Comparison of ENCODE assay signal across 10 mouse cellular contexts in the genomic region with DNA sequence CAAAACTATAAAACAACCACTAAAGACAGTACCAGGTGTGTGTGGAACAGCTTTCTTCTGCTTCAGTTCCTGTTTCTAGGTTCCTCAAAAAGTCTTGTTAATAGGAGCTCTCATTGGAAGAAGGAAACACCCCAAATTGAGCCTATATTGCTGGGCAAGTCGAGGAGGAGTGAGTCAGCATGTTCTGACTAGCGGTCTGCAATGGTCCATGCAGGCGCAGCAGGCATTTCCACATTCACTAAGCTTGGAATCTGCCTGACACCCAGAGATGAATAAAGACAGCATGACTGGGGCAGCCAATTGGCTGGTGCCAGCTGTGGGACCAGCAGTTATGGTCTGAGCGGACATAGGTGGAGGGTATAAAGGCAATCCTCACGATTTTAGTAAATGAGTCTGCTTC. TPM values are rescaled to one million over a fixed set of nuclear protein-coding genes. Genes with fewer than 3 reads are reported as not detected.
DNase-seq lines count a peak whose midpoint lies in the region; ATAC-seq and TF ChIP-seq lines count a peak whose summit lies in the region.
"Had no signal": no experiment of that assay in that cellular context is flagged by ENCODE, and none has a peak within 500 bp of the region (broad histone marks: within the 10 kb centered on the region; RNA-seq: fewer than 3 reads in every experiment).

No protein-coding gene starts in this region.

- H3K27ac ChIP-seq in heart, embryonic 12.5 days (ENCODE audit: poor library complexity, severe bottlenecking) = no peak overlapping the region
- no peak overlapping the region for H3K27ac ChIP-seq in heart, adult 2 months
- H3K27ac ChIP-seq in hindbrain, embryonic 10.5 days = no peak overlapping the region
- no peak overlapping the region for H3K27ac ChIP-seq in forebrain, embryonic 11.5 days (ENCODE audit: low read depth, low read length)

- 64% methylated on average over 5 of the region's 5 CpGs for WGBS in heart, embryonic 12.5 days
- WGBS in heart, adult 2 months = 67% methylated on average over 5 of the region's 5 CpGs
- WGBS in hindbrain, embryonic 10.5 days = 81% methylated on average over 5 of the region's 5 CpGs
- WGBS in forebrain, embryonic 11.5 days = 77% methylated on average over 5 of the region's 5 CpGs

- H3K36me3 ChIP-seq in heart, embryonic 12.5 days = no peaks in the 10 kb centered on the region
- no peaks in the 10 kb centered on the region for H3K36me3 ChIP-seq in heart, adult 2 months (ENCODE audit: control insufficient read depth, insufficient read depth, low read length)
- H3K36me3 ChIP-seq in hindbrain, embryonic 10.5 days = no peaks in the 10 kb centered on the region
- no peaks in the 10 kb centered on the region for H3K36me3 ChIP-seq in forebrain, embryonic 11.5 days (ENCODE audit: control insufficient read depth, insufficient read depth, low read length)

- intact Hi-C loops in heart, adult 2 months (cut with DNase I) = loop anchor here (10.0 kb wide), 1 partner anchor 61 kb away; no protein-coding TSS in a partner anchor

- no peak overlapping the region for H3K9ac ChIP-seq in heart, embryonic 12.5 days
- H3K9ac ChIP-seq in heart, adult 2 months (ENCODE audit: low read depth, low read length) = no peak overlapping the region
- H3K9ac ChIP-seq in forebrain, embryonic 11.5 days (ENCODE audit: low read length) = no peak overlapping the region

- no peaks in the 10 kb centered on the region for H3K4me1 ChIP-seq in heart, embryonic 12.5 days (replicated peaks)
- H3K4me1 ChIP-seq in heart, adult 2 months (ENCODE audit: control insufficient read depth, insufficient read depth, low read length) = no peaks in the 10 kb centered on the region
- H3K4me1 ChIP-seq in hindbrain, embryonic 10.5 days (replicated peaks) = 0 out of 2 replicates have a peak, but pooled peaks cover 1% of the 10 kb centered on the region
- no peaks in the 10 kb centered on the region for H3K4me1 ChIP-seq in forebrain, embryonic 11.5 days (replicated peaks; ENCODE audit: control insufficient read depth, insufficient read depth, low read length)

- no peak for DNase-seq in heart, adult 2 months
- DNase-seq in B cell, adult 2 months = peak; percentile 30 to 36
- DNase-seq in c-Kit-positive CD71-negative TER-119-negative erythroid progenitor cells, embryonic 14.5 days (ENCODE audit: low read depth) = peak; percentile 43
- DNase-seq in thymus, postnatal 4 days = no peak
- no peak for DNase-seq in hindbrain, embryonic 10.5 days (ENCODE audit: low spot score)
- no peak for DNase-seq in forebrain, embryonic 11.5 days (ENCODE audit: low spot score)
- DNase-seq: cerebellum, adult 2 months had no signal

- no peaks in the 10 kb centered on the region for H3K9me3 ChIP-seq in heart, embryonic 12.5 days (replicated peaks)
- no peaks in the 10 kb centered on the region for H3K9me3 ChIP-seq in hindbrain, embryonic 10.5 days
- H3K9me3 ChIP-seq in forebrain, embryonic 11.5 days (ENCODE audit: control insufficient read depth, low read length) = no peaks in the 10 kb centered on the region

- H3K27me3 ChIP-seq in heart, embryonic 12.5 days (replicated peaks) = no peaks in the 10 kb centered on the region
- no peaks in the 10 kb centered on the region for H3K27me3 ChIP-seq in heart, adult 2 months (ENCODE audit: control insufficient read depth, insufficient read depth, low read length)
- peaks cover 3% of the 10 kb centered on the region; the same call in 1 of the 2 replicates for H3K27me3 ChIP-seq in hindbrain, embryonic 10.5 days (ENCODE audit: insufficient read depth, poor library complexity, severe bottlenecking)
- no peaks in the 10 kb centered on the region for H3K27me3 ChIP-seq in forebrain, embryonic 11.5 days (ENCODE audit: control insufficient read depth, insufficient read depth, low read length)

- no peak overlapping the region for H3K4me3 ChIP-seq in heart, embryonic 12.5 days
- H3K4me3 ChIP-seq in heart, adult 2 months = no peak overlapping the region
- H3K4me3 ChIP-seq in hindbrain, embryonic 10.5 days = no peak overlapping the region
- H3K4me3 ChIP-seq in forebrain, embryonic 11.5 days (ENCODE audit: low read depth, low read length) = no peak overlapping the region

- no peak for TF ChIP-seq POLR2A in heart, adult 2 months (IDR thresholded peaks at IDR 0.05; ENCODE audit: insufficient read depth, low read depth, low read length)

- H3K79me2 ChIP-seq in heart, adult 2 months (replicated peaks; ENCODE audit: control insufficient read depth, insufficient read depth, low read length) = no peaks in the 10 kb centered on the region

- no peak for TF ChIP-seq EP300 in heart, adult 2 months (IDR thresholded peaks at IDR 0.05; ENCODE audit: insufficient read depth, low read depth, low read length)

- peak overlapping the region; percentile 48 for H3K4me2 ChIP-seq in heart, embryonic 12.5 days
- no peak overlapping the region for H3K4me2 ChIP-seq in forebrain, embryonic 11.5 days (ENCODE audit: low read depth, low read length, severe bottlenecking)

- ATAC-seq in heart, embryonic 12.5 days (ENCODE audit: insufficient number of reproducible peaks, low FRiP score) = peak; percentile 25; the same call in 1 of the 2 replicates
- ATAC-seq in megakaryocyte, adult 5-6 weeks (ENCODE audit: poor library complexity, severe bottlenecking) = peak; percentile 94
- no peak for ATAC-seq in forebrain, embryonic 11.5 days (replicated peaks; ENCODE audit: low FRiP score)

- no peak for TF ChIP-seq CTCF in heart, adult 2 months (IDR thresholded peaks at IDR 0.05)

RNA-seq across cellular contexts. Expression of gene Pde12, which starts 6.1 kb away (rescaled TPM):
- 9.4 and 10.4 TPM in 2 replicates for polyA plus RNA-seq in heart, embryonic 12.5 days (2016; fragmentation: Nextera tagmentation; extraction: Ambion mirVana)
- 1 to 10 TPM; 5.2 to 5.6 TPM for total RNA-seq in heart, adult 2 months (2021)
- 2.1 and 3.4 TPM in 2 replicates for polyA plus RNA-seq in heart, adult 2 months (2012; rRNA removed)
- total RNA-seq in megakaryocyte, adult 5-6 weeks (2015) = 8.7 TPM in 2 replicates
- 7.6 TPM in 2 replicates for total RNA-seq in megakaryocyte, adult 5-6 weeks (2017)
- polyA plus RNA-seq in hindbrain, embryonic 10.5 days (2016; fragmentation: Nextera tagmentation; extraction: Ambion mirVana) = 11.5 and 12.0 TPM in 2 replicates
- polyA plus RNA-seq in forebrain, embryonic 11.5 days (2014; fragmentation: Nextera tagmentation; extraction: Ambion mirVana) = 12.9 and 13.4 TPM in 2 replicates

RNA-seq across cellular contexts. Expression of gene Dnah12, which starts 17.3 kb away (rescaled TPM):
- 0.05 TPM in 1 of 2 replicates, not detected in the other for polyA plus RNA-seq in heart, embryonic 12.5 days (2016; fragmentation: Nextera tagmentation; extraction: Ambion mirVana)
- total RNA-seq in heart, adult 2 months (2021) = under 1 TPM; 0.03 to 0.05 TPM
- 0.03 and 0.18 TPM in 2 replicates for polyA plus RNA-seq in heart, adult 2 months (2012; rRNA removed)
- total RNA-seq in megakaryocyte, adult 5-6 weeks (2015) = 0.13 and 0.18 TPM in 2 replicates
- 0.07 and 0.28 TPM in 2 replicates for total RNA-seq in megakaryocyte, adult 5-6 weeks (2017)
- polyA plus RNA-seq in hindbrain, embryonic 10.5 days (2016; fragmentation: Nextera tagmentation; extraction: Ambion mirVana) = 0.09 TPM in 1 of 2 replicates, not detected in the other
- 0.04 TPM in 1 of 2 replicates, not detected in the other for polyA plus RNA-seq in forebrain, embryonic 11.5 days (2014; fragmentation: Nextera tagmentation; extraction: Ambion mirVana)
- polyA plus RNA-seq: hindbrain, embryonic 11.5 days had no signal

RNA-seq across cellular contexts. Expression of gene Arf4, which starts 37.9 kb away (rescaled TPM):
- polyA plus RNA-seq in heart, embryonic 12.5 days (2016; fragmentation: Nextera tagmentation; extraction: Ambion mirVana) = 466 and 469 TPM in 2 replicates
- 10 to 100 TPM; 73.1 to 73.2 TPM for total RNA-seq in heart, adult 2 months (2021)
- polyA plus RNA-seq in heart, adult 2 months (2012; rRNA removed) = 55.7 and 62.2 TPM in 2 replicates
- total RNA-seq in megakaryocyte, adult 5-6 weeks (2015) = 304 and 335 TPM in 2 replicates
- 83.1 and 91.3 TPM in 2 replicates for total RNA-seq in megakaryocyte, adult 5-6 weeks (2017)
- 477 and 484 TPM in 2 replicates for polyA plus RNA-seq in hindbrain, embryonic 10.5 days (2016; fragmentation: Nextera tagmentation; extraction: Ambion mirVana)
- 535 and 566 TPM in 2 replicates for polyA plus RNA-seq in forebrain, embryonic 11.5 days (2014; fragmentation: Nextera tagmentation; extraction: Ambion mirVana)

Comparison
In these comparisons a context has a peak if more than half of its experiments do, and no peak if none do; other contexts are left out.
1. DNase-seq: peak in B cell, adult 2 months (2 of 2) and c-Kit-positive CD71-negative TER-119-negative erythroid progenitor cells, embryonic 14.5 days (single experiment); none in heart, adult 2 months (0 of 2), thymus, postnatal 4 days (single experiment), hindbrain, embryonic 10.5 days (single experiment) and forebrain, embryonic 11.5 days (single experiment).